Mouse (Mus musculus) neural tube, embryonic 15.5 days (tissue): ENCODE data around the gene Rsl24d1. TPM values are rescaled to one million over a fixed set of nuclear protein-coding genes. Genes with fewer than 3 reads are reported as not detected.
"Not testable (repeated sequence)": the region's sequence is repeated elsewhere in the genome, so short reads cannot be mapped to it uniquely, and the experiment has no call there.

Experiments used
- ATAC-seq: fragments of 200-750 bp; cut with Nextera tagmentation; 2 replicates; pipeline ENCODE4 v1.8.0; 2017; ENCODE audit warnings: mild to moderate bottlenecking, moderate TSS enrichment, moderate library complexity; ENCODE audit not compliant: low FRiP score
- H3K27ac ChIP-seq: fragments of 300-500 bp; sonication (generic); replicated peaks from 2 replicates; pipeline ENCODE4 v1.5.1; 2015; ENCODE audit warnings: mild to moderate bottlenecking, inconsistent platforms
- H3K27me3 ChIP-seq: fragments of 300-500 bp; sonication (generic); replicated peaks from 2 replicates; pipeline ENCODE4 v1.6.1; 2015; ENCODE audit warnings: inconsistent platforms
- H3K36me3 ChIP-seq: fragments of 300-500 bp; sonication (generic); 2 replicates; pipeline ENCODE4 v1.6.1; 2015; ENCODE audit warnings: inconsistent platforms
- H3K4me1 ChIP-seq: fragments of 300-500 bp; sonication (generic); 2 replicates; pipeline ENCODE4 v1.6.1; 2015; ENCODE audit warnings: inconsistent platforms
- H3K4me2 ChIP-seq: fragments of 300-500 bp; sonication (generic); 2 replicates; pipeline ENCODE4 v1.6.1; 2015; ENCODE audit warnings: inconsistent platforms, mild to moderate bottlenecking, moderate library complexity
- H3K4me3 ChIP-seq: fragments of 300-500 bp; sonication (generic); replicated peaks from 2 replicates; pipeline ENCODE4 v1.5.1; 2015; ENCODE audit warnings: mild to moderate bottlenecking, inconsistent platforms
- H3K9ac ChIP-seq: fragments of 300-500 bp; sonication (generic); replicated peaks from 2 replicates; pipeline ENCODE4 v1.6.1; 2015; ENCODE audit warnings: mild to moderate bottlenecking, inconsistent platforms
- H3K9me3 ChIP-seq: fragments of 300-500 bp; sonication (generic); replicated peaks from 2 replicates; pipeline ENCODE4 v1.6.1; 2016; ENCODE audit warnings: inconsistent platforms
- WGBS: fragments of 180-500 bp; shearing (Covaris S2); methylation state at CpG from one replicate; pipeline ENCODE4 v1.1.7; 2015; ENCODE audit warnings: mixed read lengths; 5-methylcytosine and 5-hydroxymethylcytosine counted together
- polyA plus RNA-seq: library from polyadenylated mRNA; unstranded; fragments of >200 nt; fragmentation: Nextera tagmentation; extraction: Ambion mirVana; gene quantifications from 2 replicates; pipeline ENCODE4 v1.2.1, GENCODE M21; 2015

Rsl24d1 gene
- polyA plus RNA-seq, 1 experiment from 2014 or later = 92.6 TPM

- WGBS = 5% methylated on average over 60 of the region's 60 CpGs
- Histone ChIP-seq H3K27me3 (peaks cover 46% of the 10 kb centered on the region), H3K9ac (peak overlapping the region; percentile 45), H3K9me3 (no peaks in the 10 kb centered on the region), H3K4me3 (peak overlapping the region; percentile 43), H3K27ac (no peak overlapping the region), H3K36me3 (no peaks in the 10 kb centered on the region), H3K4me2 (peak overlapping the region; percentile 71), H3K4me1 (peaks cover 8% of the 10 kb centered on the region)
- 0 out of 2 replicates have a peak, but pooled peaks have one; percentile 38 for ATAC-seq
Measured at GRCm38 (mm10) chr9:73103159-73103879, 9.9 kb upstream of the Rsl24d1 start.

GRCm38 (mm10) chr9:73103880-73104198, 9.4 kb upstream of the Rsl24d1 start:
- 0 out of 2 replicates have a peak, but pooled peaks have one; percentile 24 for ATAC-seq
- peaks cover 46% of the 10 kb centered on the region for H3K27me3 ChIP-seq

DNA sequence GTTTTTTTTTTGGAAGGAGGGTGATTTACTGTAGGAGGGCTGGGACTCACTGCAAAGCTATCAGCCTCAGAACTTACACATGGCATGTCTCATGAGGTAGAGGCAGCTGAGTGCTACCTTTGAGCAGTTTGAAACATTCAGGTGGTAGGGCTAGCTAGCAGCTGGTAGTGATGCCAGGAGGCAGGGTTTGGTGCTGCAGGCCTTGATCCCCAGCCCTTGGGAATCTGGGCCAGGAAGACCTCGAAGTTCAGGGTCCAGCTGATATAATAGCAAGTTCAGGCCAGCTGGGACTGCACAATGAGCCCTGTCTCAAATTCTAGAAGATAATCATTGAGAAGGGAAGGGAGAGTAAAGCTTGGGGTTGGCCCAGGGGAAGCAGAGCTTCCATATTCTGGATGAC, 8.1 kb upstream of the Rsl24d1 start:
- Histone ChIP-seq H3K9me3 (no peaks in the 10 kb centered on the region), H3K4me2 (no peak overlapping the region), H3K4me1 (peaks cover 8% of the 10 kb centered on the region), H3K27me3 (peaks cover 48% of the 10 kb centered on the region), H3K4me3 (no peak overlapping the region), H3K27ac (no peak overlapping the region), H3K36me3 (no peaks in the 10 kb centered on the region), H3K9ac (no peak overlapping the region)
- 81% methylated on average over 1 of the region's 1 CpGs for WGBS
- ATAC-seq = no peak

More at GRCm38 (mm10) chr9:73103880-73104198, 9.4 kb upstream of the Rsl24d1 start:
- WGBS = 38% methylated on average over 5 of the region's 5 CpGs
- Histone ChIP-seq H3K4me2 (peak overlapping the region; percentile 71), H3K4me1 (peaks cover 8% of the 10 kb centered on the region), H3K9ac (no peak overlapping the region), H3K4me3 (peak overlapping the region; percentile 43), H3K36me3 (no peaks in the 10 kb centered on the region), H3K27ac (no peak overlapping the region), H3K9me3 (no peaks in the 10 kb centered on the region)

GRCm38 (mm10) chr9:73105771-73106170, 7.5 kb upstream of the Rsl24d1 start:
- no peak overlapping the region for H3K4me3 ChIP-seq
- H3K36me3 ChIP-seq = no peaks in the 10 kb centered on the region
- ATAC-seq = no peak
- peaks cover 50% of the 10 kb centered on the region for H3K27me3 ChIP-seq
- H3K4me1 ChIP-seq = peaks cover 8% of the 10 kb centered on the region
- H3K27ac ChIP-seq = no peak overlapping the region
- no peak overlapping the region for H3K9ac ChIP-seq
- H3K9me3 ChIP-seq = no peaks in the 10 kb centered on the region
- H3K4me2 ChIP-seq = no peak overlapping the region

GRCm38 (mm10) chr9:73116704-73117103, 3.5 kb downstream of the Rsl24d1 start:
- H3K9ac ChIP-seq, H3K27me3 ChIP-seq, H3K4me2 ChIP-seq, H3K27ac ChIP-seq, ATAC-seq, H3K9me3 ChIP-seq, H3K4me3 ChIP-seq: not testable (repeated sequence)
- WGBS = 88% methylated on average over 6 of the region's 6 CpGs
- H3K4me1 ChIP-seq = peaks cover 17% of the 10 kb centered on the region
- peaks cover 49% of the 10 kb centered on the region for H3K36me3 ChIP-seq

DNA sequence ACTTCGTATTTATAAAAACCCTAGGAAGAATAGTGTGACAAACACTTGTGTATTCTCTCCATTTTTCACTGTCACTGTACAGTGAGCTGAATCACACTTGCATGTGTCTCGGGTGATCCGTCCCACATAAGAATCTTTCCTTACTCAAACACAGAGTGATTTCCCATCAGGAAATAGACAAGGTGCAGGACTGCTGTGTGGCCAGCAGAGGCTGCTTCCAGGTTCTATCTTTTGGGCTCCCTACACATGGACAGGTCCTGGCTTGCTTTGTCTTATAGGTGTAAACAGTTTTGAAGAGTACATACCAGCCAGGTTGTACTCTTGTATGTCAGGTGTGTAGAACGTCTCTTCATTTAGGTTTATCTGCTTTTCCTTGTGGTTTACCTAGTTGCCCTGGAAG, 4.8 kb downstream of the Rsl24d1 start:
- Histone ChIP-seq H3K36me3 (peaks cover 57% of the 10 kb centered on the region), H3K27me3 (no peaks in the 10 kb centered on the region), H3K4me2 (no peak overlapping the region), H3K27ac (no peak overlapping the region), H3K4me1 (peaks cover 13% of the 10 kb centered on the region), H3K9me3 (no peaks in the 10 kb centered on the region), H3K9ac (no peak overlapping the region), H3K4me3 (no peak overlapping the region)
- WGBS = 96% methylated on average over 4 of the region's 4 CpGs
- no peak for ATAC-seq

DNA sequence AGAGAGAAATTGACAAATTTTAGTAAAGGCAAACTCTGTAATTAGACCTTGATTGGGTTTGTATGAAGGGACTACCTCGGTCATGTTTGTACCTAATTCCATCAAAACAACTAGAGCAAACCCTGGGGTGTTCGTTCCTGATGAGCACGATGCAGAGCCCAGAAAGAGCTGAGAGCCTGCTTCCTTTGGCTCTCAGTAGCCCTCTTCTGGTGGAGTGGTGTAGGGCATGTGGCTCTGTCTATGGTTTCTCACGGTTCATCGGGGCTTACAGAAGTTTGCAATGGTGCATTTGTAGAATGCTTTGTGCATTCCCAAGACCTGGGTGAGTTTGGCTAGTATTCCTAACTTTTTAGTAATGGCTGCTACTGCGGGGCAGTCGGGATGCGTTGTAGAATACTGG, 8.5 kb downstream of the Rsl24d1 start:
- H3K27me3 ChIP-seq = no peaks in the 10 kb centered on the region
- no peak overlapping the region for H3K9ac ChIP-seq
- no peaks in the 10 kb centered on the region for H3K9me3 ChIP-seq
- peaks cover 75% of the 10 kb centered on the region for H3K36me3 ChIP-seq
- H3K27ac ChIP-seq = no peak overlapping the region
- H3K4me1 ChIP-seq = no peaks in the 10 kb centered on the region
- ATAC-seq = no peak
- no peak overlapping the region for H3K4me3 ChIP-seq
- 74% methylated on average over 8 of the region's 8 CpGs for WGBS
- H3K4me2 ChIP-seq = no peak overlapping the region

GRCm38 (mm10) chr9:73125043-73125570, 11.9 kb downstream of the Rsl24d1 start:
- Histone ChIP-seq H3K27ac (no peak overlapping the region), H3K9ac (no peak overlapping the region), H3K4me2 (no peak overlapping the region), H3K4me3 (no peak overlapping the region), H3K9me3 (no peaks in the 10 kb centered on the region), H3K4me1 (no peaks in the 10 kb centered on the region), H3K27me3 (no peaks in the 10 kb centered on the region), H3K36me3 (peaks cover 86% of the 10 kb centered on the region)
- 96% methylated on average over 8 of the region's 8 CpGs for WGBS
- ATAC-seq = no peak

GRCm38 (mm10) chr9:73127457-73127856, 14.2 kb downstream of the Rsl24d1 start:
- H3K4me2 ChIP-seq = no peak overlapping the region
- 89% methylated on average over 2 of the region's 2 CpGs for WGBS
- no peak overlapping the region for H3K9ac ChIP-seq
- H3K36me3 ChIP-seq = peaks cover 68% of the 10 kb centered on the region
- ATAC-seq = no peak
- no peaks in the 10 kb centered on the region for H3K9me3 ChIP-seq
- H3K4me3 ChIP-seq = no peak overlapping the region
- no peak overlapping the region for H3K27ac ChIP-seq
- no peaks in the 10 kb centered on the region for H3K27me3 ChIP-seq
- no peaks in the 10 kb centered on the region for H3K4me1 ChIP-seq

DNA sequence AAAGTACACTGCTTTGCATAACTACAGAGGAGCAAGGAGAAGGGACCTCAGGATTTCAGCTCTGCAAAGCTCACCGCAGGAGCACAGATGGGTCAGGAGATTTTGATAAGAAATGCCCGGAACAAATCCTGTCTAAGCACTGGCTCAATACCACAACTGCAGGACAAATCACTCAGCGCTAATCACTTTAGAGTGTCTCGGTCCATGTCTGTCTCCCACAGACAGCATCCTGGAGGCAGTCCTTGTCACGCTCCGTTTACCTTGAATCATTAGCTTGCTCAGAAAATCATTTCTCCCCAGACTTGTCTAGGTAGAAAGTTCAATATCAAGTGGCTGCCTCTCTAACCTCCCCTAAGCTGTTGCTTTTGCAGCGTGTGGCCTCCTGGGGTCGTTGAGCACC, 16.6 kb downstream of the Rsl24d1 start:
- no peak overlapping the region for H3K27ac ChIP-seq
- no peak overlapping the region for H3K4me2 ChIP-seq
- H3K4me3 ChIP-seq = no peak overlapping the region
- 75% methylated on average over 8 of the region's 8 CpGs for WGBS
- no peak for ATAC-seq
- peaks cover 50% of the 10 kb centered on the region for H3K36me3 ChIP-seq
- no peaks in the 10 kb centered on the region for H3K9me3 ChIP-seq
- H3K4me1 ChIP-seq = no peaks in the 10 kb centered on the region
- H3K27me3 ChIP-seq = no peaks in the 10 kb centered on the region
- no peak overlapping the region for H3K9ac ChIP-seq

DNA sequence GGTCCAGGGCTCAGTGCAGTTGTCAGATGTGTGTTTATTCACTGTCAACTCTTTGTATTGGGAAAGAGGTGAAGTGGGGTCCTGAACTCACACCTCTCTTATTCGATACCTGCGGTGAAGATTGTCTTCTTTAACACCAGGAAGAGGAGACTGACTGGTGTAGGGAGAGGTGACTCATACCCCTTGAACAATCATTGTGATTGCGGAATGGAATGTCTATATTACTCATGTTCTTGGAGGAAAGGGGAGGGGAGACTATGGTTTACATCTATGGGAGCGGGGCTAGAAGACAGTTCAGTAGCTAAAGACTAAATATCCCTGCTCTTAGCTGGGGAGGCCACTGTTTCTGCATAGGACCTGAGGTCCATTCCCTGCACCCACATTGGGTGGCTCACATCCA, 17.3 kb downstream of the Rsl24d1 start:
- ATAC-seq = no peak
- no peak overlapping the region for H3K9ac ChIP-seq
- 96% methylated on average over 4 of the region's 4 CpGs for WGBS
- peaks cover 44% of the 10 kb centered on the region for H3K36me3 ChIP-seq
- H3K4me2 ChIP-seq = no peak overlapping the region
- no peak overlapping the region for H3K4me3 ChIP-seq
- no peaks in the 10 kb centered on the region for H3K27me3 ChIP-seq
- H3K9me3 ChIP-seq = no peaks in the 10 kb centered on the region
- no peaks in the 10 kb centered on the region for H3K4me1 ChIP-seq
- H3K27ac ChIP-seq = no peak overlapping the region

DNA sequence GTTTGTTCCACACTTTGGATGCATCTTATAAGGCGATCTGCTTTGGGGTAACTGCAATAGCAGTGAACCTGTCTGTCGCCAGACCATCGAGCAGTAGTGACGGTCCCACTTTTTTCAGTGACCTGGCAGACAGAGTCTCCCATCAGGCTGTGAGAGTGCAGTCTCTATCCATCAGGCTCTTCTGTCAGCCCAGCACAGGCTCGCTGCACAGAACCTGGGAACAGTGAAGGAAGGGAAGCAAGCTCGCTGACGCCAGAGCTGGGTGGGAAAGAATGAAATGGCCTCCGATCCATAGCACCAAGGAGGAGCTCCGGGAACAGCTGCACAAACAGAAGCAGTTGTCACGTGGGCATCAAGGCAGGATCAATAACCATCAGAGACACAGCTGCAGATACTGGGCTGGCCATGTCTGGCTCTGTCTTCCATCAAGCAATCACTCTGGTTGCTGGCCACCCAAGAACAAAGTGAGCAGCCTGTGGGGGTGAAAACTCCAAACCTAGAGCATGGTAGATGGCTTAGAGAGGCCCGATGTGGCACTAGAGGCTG, 24.2 kb downstream of the Rsl24d1 start:
- WGBS = 75% methylated on average over 11 of the region's 11 CpGs

More for the DNA sequence above, 24.2 kb downstream of the Rsl24d1 start:
- no peak overlapping the region for H3K4me3 ChIP-seq
- H3K4me2 ChIP-seq = no peak overlapping the region
- no peaks in the 10 kb centered on the region for H3K36me3 ChIP-seq
- no peaks in the 10 kb centered on the region for H3K27me3 ChIP-seq
- H3K27ac ChIP-seq = no peak overlapping the region
- no peak for ATAC-seq
- H3K4me1 ChIP-seq = no peaks in the 10 kb centered on the region
- H3K9ac ChIP-seq = no peak overlapping the region
- H3K9me3 ChIP-seq = no peaks in the 10 kb centered on the region
